Mouse (Mus musculus) heart, postnatal 4 days (tissue): Measurements from ENCODE around the gene Pyurf. TPM values are rescaled to one million over a fixed set of nuclear protein-coding genes. Genes with fewer than 3 reads are reported as not detected.
A peak's percentile ranks its signal among the peaks of the same experiment; 100 is the strongest.

Source experiments
- DNase-seq: peaks from one replicate; pipeline ENCODE4 v3.0.0; 2021
- total RNA-seq, 2 experiments: library from RNA; stranded (reverse); gene quantifications; 2 replicates each; pipeline ENCODE4 v1.2.3; 2021

The Pyurf gene
- total RNA-seq: 10 to 100 TPM; 15.9 to 18.5 TPM

DNA sequence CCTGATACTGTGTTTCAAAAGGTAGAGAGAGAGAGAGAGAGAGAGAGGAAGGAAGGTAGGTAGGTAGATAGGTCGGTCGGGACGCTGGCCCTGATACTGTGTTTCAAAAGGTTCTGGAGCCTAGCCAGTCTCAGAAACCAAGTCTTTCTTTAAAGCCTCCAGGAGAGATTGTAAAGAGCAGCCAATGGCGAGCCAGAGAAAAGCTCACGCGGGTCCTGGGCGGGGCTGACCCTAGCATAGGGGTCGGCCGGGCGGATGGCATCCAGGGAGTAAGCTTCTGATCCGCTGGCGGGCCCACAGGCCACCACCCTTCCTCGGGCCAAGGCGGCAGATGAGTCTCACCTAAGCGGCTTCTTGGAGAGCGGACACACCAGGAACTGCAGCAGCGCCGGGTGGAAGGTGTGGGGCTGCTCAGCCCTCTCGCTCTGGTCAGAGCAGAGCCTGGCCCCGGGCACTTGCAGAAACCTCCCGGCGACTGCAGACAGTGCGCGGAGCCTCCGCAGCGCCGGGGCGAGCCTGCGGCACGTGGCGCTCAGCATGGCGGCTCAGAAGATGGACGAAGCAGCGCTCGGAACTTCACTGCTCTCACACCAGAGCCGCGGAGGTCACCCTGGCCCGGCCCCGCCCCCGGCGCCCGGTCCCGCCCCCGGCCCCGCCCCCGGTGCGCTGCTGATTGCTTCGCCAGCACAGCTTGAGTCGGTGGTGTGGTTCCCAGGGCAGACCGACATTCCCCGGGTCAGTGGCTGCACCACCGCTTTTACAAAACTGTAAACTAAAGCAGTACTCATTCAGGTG, at the start of gene Pyurf:
TSS of gene Pyurf (minus strand) at position 612 of the 795 bp plus-strand sequence.
- DNase-seq: peak; percentile 87

DNA sequence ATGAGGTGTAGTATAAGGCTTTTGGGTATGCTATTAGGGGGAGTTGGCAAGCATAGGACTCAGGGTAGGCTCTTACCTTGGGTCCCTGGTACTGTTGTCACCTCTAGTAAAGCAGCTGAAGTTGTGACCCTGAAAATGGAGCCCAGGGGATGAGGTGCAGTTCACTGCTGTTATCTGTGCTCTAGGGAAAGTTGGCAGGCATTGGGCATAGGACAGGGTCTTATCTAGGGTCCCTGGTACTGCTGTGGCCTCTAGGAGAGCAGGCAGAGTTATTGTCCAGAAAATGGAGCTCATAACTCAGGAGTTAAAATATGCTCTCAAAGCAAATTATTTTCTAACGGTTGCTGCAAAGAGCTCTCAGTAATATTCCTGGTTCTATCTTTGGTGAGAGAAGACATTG, 29.5 kb upstream of the Pyurf start:
- DNase-seq: no peak

DNA sequence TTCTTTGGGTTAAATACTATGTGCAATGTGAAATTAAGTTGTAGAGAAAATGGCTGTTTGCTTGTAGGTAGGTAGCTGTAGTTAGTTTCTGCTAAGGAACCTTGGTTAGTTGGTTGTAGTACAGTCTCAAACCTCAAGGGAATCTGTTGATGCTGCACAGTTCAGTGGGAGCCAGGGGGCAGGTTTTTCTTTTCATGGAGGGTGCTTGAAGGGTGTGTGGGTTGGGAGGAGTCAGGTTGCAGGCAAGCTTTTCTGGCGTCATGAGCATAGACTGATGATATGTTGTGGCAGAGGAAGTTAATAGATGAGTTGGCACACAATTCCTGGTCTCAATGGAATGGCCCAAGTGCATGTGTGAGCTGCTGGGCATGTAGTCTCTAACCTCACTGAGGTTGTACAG, 19.8 kb upstream of the Pyurf start:
- no peak for DNase-seq

DNA sequence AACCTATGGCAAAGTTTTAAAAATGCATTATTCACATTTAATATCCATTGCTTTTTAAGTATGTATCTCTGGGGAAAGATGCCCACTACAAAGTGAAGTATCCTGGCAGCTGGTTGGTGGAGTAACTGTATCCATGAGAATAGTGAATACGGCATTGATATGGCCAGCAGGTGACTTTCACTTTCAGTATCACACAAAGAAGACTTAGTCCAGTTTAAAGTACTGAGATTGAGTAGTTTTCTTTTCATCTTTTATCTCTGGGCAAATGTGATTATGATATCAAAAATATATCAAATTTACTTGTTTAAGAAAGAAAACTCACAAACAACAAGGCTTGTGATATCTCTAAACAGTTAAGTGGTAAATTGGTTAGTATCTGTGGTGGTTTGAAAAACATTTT, 14.8 kb upstream of the Pyurf start:
- no peak for DNase-seq

DNA sequence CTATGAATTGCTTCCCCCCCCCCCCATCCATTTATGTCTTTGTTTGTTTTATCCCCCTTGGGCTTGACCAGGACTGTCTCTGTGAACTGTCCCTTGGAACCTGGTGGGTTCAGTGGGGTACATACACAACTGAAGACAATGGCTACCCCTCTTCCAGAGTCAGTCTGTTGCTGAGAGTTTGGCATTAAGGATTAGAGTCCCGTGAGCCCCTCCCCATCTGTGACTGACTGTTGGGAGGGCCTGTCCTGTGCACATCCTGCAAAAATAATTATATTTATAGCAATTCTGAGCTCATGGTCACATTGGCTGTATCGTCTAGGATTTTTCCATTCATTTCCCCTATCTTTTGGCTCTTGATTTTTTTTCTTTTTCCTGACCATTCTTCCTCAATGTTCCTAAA, 11.8 kb upstream of the Pyurf start:
- DNase-seq: no peak

DNA sequence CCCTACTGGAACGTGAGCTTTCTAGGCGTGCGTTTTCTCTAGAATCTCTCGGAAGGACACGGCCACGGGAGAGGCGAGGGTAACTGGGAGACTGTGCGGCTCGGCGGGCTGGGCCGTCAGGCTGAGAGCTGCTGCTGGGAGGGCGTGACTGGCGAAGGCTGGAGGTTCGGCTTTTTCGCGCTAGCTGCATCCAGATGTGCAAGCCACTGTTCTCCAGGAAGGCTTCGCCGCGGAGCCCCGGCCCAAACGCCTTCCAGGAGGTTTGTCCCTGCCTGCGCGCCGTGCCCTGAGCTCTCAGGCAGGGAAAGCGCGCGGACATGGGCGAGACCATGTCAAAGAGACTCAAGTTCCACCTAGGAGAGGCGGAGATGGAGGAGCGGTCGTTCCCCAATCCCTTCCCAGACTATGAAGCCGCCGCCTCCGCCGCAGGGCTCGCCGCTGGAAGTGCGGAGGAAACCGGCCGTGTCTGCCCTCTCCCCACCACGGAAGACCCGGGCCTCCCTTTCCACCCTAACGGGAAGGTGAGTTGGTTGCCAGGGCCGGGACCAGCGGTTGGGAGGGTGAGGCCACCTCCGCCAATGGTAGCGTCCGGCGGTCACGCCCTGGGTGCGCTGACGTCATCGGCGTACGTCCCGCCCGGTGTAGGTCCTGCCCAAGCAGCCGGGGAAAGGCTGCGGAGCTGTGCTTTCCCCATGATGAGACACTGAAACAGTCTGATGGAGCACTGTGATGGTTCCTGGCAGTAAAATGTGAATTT, 11.0 kb upstream of the Pyurf start:
- peak; percentile 96 for DNase-seq

GRCm38 (mm10) chr6:57702376-57702742, 10.5 kb upstream of the Pyurf start, which contains the start of gene Lancl2:
Lancl2 (plus strand) TSS chr6:57702540.
- no peak for DNase-seq

GRCm38 (mm10) chr6:57701686-57702085, 9.8 kb upstream of the Pyurf start:
- DNase-seq: no peak

DNA sequence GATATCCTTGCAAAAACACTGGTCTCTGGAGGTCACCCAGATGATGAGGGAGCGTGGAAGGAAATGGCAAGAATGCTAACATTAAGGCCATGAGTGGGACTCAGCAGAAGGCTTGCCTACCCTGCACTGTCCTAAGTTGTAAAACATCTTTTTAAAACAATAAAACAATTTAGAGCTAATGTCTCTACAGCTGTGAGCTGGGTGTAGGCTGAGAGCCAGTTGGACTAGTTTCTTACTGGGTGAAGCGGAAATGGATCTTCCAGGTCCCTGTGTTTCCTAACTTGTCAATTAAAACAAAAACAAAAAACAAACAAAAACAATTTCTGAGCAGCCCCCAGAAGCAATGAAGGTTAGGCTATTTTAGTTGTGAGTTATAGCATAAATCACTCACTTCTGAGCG, 1.2 kb upstream of the Pyurf start:
- no peak for DNase-seq

- DNase-seq: no peak
Observed at GRCm38 (mm10) chr6:57684156-57684555, 7.7 kb downstream of the Pyurf start.

GRCm38 (mm10) chr6:57661295-57661694, 30.6 kb downstream of the Pyurf start:
- no peak for DNase-seq

GRCm38 (mm10) chr6:57647256-57647655, 44.6 kb downstream of the Pyurf start:
- no peak for DNase-seq

- peak; percentile 43 for DNase-seq
Observed at GRCm38 (mm10) chr6:57641789-57642188, 50.1 kb downstream of the Pyurf start.

DNA sequence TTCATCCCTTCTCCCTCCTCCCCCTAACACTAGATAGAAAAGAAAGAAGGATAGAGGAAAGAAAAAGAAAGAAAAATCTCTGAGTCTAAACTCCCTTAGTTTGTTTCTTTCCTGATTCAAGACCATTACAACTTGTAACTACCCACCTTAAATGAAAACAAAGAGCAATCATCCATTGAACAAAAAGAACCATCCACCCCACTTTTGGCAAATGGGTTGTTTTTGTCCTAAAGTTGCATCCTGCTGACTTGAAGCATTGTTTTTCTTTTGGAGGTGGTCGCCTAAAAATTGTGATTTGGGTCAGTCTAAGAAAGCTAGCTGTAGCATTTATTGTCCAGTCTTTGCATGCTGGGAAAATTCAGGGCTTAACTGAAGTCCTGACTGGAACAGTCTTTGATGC, 52.3 kb downstream of the Pyurf start:
- DNase-seq: no peak

Other genes starting within 250 kb of the Pyurf start
- gene Ppm1k, start 156.6 kb downstream of the Pyurf start, total RNA-seq: 10 to 100 TPM; 14.7 to 18.8 TPM
- 1 to 10 TPM; 5.6 to 5.7 TPM for gene Herc6, start 111.1 kb downstream of the Pyurf start, total RNA-seq
- gene Lancl2, start 10.5 kb upstream of the Pyurf start, total RNA-seq: 10 to 100 TPM; 23.6 to 26.0 TPM
- gene Vopp1, start 133.1 kb upstream of the Pyurf start, total RNA-seq: 10 to 100 TPM; 27.8 to 30.5 TPM
- gene Vmn1r21, start 158.3 kb upstream of the Pyurf start, total RNA-seq: not detected
- gene Vmn1r22, start 215.9 kb upstream of the Pyurf start, total RNA-seq: not detected
- not detected for gene Vmn1r23, start 234.8 kb upstream of the Pyurf start, total RNA-seq